Mouse (Mus musculus) cortical plate, adult 2 months (tissue): ENCODE measurements at regions not wholly inside any gene's neighbourhood (a gene's known extent, or its start where the extent isn't known, plus 50 kb on each side); places are given as distances from the start of the nearest gene placed in this dataset.

Experiments
- CTCF ChIP-seq: fragments of 200-500 bp; IDR thresholded peaks from 2 replicates; pipeline ENCODE4 v1.5.1; 2011; ENCODE audit warnings: mild to moderate bottlenecking, control low read depth, low read length; ENCODE audit not compliant: insufficient read depth; ENCODE audit errors: extremely low read depth
- POLR2A ChIP-seq: fragments of 200-500 bp; IDR thresholded peaks from 2 replicates; pipeline ENCODE4 v1.6.1; 2011; ENCODE audit warnings: mild to moderate bottlenecking, low read length, control low read depth; ENCODE audit not compliant: insufficient read depth; ENCODE audit errors: extremely low read depth

GRCm38 (mm10) chr13:101273321-101273720 lies 440.1 kb upstream of the Slc30a5 start:
- TF ChIP-seq POLR2A, result no peak
- no peak for TF ChIP-seq CTCF
